Comparison of ENCODE assay signal across 1 mouse cellular context in the genomic region with DNA sequence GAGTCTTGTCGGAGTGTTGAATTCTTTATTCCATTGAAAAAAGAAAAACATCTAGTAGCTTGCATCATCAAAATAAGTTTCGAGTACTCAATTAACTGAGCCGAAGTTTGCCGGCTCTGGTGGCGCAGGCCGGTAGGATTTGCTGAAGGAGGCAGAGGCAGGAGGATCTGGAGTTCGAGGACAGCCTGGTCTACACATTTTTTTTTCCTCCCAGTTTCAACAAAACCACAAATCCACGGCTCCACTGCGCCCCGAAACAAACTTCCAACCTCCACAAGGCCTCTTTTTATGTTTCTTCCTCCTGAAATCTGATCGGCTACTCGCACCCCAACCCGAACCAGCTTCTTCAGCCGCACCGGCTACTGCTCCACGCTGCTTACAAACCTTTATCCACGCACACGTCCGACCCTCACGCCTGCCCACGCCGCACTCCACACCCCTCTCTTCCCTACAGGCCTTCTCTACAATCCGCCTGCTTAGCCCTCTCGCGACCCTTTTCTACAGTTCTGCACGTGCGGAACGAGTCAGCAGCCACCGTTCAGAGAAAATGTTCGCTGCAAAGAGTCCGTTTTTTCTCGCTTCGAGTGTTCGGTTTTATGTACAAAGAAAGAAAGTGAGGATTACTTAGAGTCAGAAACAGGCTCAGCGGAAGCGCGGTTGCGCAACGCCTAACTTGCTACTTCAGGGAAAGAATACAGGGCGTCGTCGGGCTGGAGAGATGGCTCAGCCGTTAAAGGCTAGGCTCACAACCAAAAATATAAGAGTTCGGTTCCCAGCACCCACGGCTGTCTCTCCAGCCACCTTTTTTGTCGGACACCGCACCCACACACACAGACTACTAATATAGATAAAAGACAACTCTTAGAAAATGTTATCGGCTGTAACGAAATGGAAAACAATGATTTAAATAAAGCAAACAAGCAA.
TF ChIP-seq lines count a peak whose summit lies in the region.

No protein-coding gene starts in this region.

TF ChIP-seq in MEL, 35 proteins besides CTCF, POLR2A, EP300 and RAD21:
- TF ChIP-seq ETS1 (IDR thresholded peaks at IDR 0.05; ENCODE audit: low read depth, low read length) (0 out of 2 replicates have a peak, but pooled peaks have one; percentile 5), ZMIZ1 (IDR thresholded peaks at IDR 0.05; ENCODE audit: low read depth, low read length) (no peak), ZC3H11A (IDR thresholded peaks at IDR 0.05; ENCODE audit: low read depth, low read length) (no peak), MAFK (IDR thresholded peaks at IDR 0.05; ENCODE audit: borderline replicate concordance, low read depth, low read length) (peak; percentile 98), GATA1 (IDR thresholded peaks at IDR 0.05; ENCODE audit: low read depth, low read length) (peak; percentile 73), SMC3 (IDR thresholded peaks at IDR 0.05; ENCODE audit: low read depth, low read length) (no peak), TAL1 (IDR thresholded peaks at IDR 0.05; ENCODE audit: low read length) (no peak), KAT2A (conservative IDR thresholded peaks at IDR 0.05; ENCODE audit: low read depth, low read length) (0 out of 2 replicates have a peak, but pooled peaks have one; percentile 55), RCOR1 (IDR thresholded peaks at IDR 0.05; ENCODE audit: low read depth, low read length) (peak; percentile 41; the same call in 1 of the 2 replicates), HCFC1 (IDR thresholded peaks at IDR 0.05; ENCODE audit: low read depth, low read length) (no peak), MEF2A (IDR thresholded peaks at IDR 0.05; ENCODE audit: extremely low read depth, insufficient replicate concordance, low read depth, low read length, poor library complexity, severe bottlenecking) (no peak), UBTF (IDR thresholded peaks at IDR 0.05; ENCODE audit: borderline replicate concordance, insufficient read depth, low read depth, low read length) (no peak), POLR2AphosphoS2 (IDR thresholded peaks at IDR 0.05; ENCODE audit: low read length) (no peak), GABPA (IDR thresholded peaks at IDR 0.05; ENCODE audit: low read depth, low read length) (no peak), BHLHE40 (IDR thresholded peaks at IDR 0.05; ENCODE audit: borderline replicate concordance, low read depth, low read length) (peak; percentile 79; the same call in 1 of the 2 replicates), MYB (IDR thresholded peaks at IDR 0.05; ENCODE audit: low read depth, low read length) (no peak), MAX (IDR thresholded peaks at IDR 0.05; ENCODE audit: low read length) (no peak), SIN3A (IDR thresholded peaks at IDR 0.05; ENCODE audit: low read length) (no peak; the same call in none of the 2 replicates), ZKSCAN1 (IDR thresholded peaks at IDR 0.05; ENCODE audit: low read depth, low read length) (no peak), NELFE (IDR thresholded peaks at IDR 0.05; ENCODE audit: low read depth, low read length) (no peak), NRF1 (IDR thresholded peaks at IDR 0.05; ENCODE audit: insufficient read depth, low read depth, low read length, poor library complexity, severe bottlenecking) (peak; percentile 31; the same call in 1 of the 2 replicates), USF1 (IDR thresholded peaks at IDR 0.05; ENCODE audit: low read depth, low read length) (no peak), POLR2AphosphoS5 (IDR thresholded peaks at IDR 0.05; ENCODE audit: borderline replicate concordance, low read depth, low read length) (no peak), MXI1 (IDR thresholded peaks at IDR 0.05; ENCODE audit: low read depth, low read length) (no peak; the same call in 1 of the 2 replicates), CHD1 (IDR thresholded peaks at IDR 0.05; ENCODE audit: low read depth, low read length) (no peak), TBP (IDR thresholded peaks at IDR 0.05; ENCODE audit: low read depth, low read length) (peak; percentile 100), E2F4 (IDR thresholded peaks at IDR 0.05; ENCODE audit: borderline replicate concordance, low read depth, low read length) (no peak), ZNF384 (IDR thresholded peaks at IDR 0.05; ENCODE audit: low read depth, low read length) (peak; percentile 50), JUND (IDR thresholded peaks at IDR 0.05; ENCODE audit: low read depth, low read length) (no peak), CHD2 (IDR thresholded peaks at IDR 0.05; ENCODE audit: low read length) (no peak), MYC (IDR thresholded peaks at IDR 0.05; ENCODE audit: low read depth, low read length) (0 out of 2 replicates have a peak, but pooled peaks have one; percentile 3), ELF1 (IDR thresholded peaks at IDR 0.05; ENCODE audit: low read depth, low read length) (peak; percentile 52; the same call in 1 of the 2 replicates), TCF12 (IDR thresholded peaks at IDR 0.05; ENCODE audit: low read depth, low read length) (no peak), USF2 (IDR thresholded peaks at IDR 0.05; ENCODE audit: borderline replicate concordance in 1 of 2, insufficient read depth in 1 of 2, low read depth in 1 of 2, low read length in 2 of 2) (no peak), MAZ (IDR thresholded peaks at IDR 0.05; ENCODE audit: low read depth, low read length) (no peak)
TF ChIP-seq in MEL: peak in this region for 11.
